Mouse (Mus musculus) olfactory bulb, adult 2 months (tissue): ENCODE data around the gene Gm9837. TPM values are rescaled to one million over a fixed set of nuclear protein-coding genes. Genes with fewer than 3 reads are reported as not detected.

ENCODE experiments used
- H3K27ac ChIP-seq: fragments of 200-500 bp; 2 replicates; pipeline ENCODE4 v1.5.1; 2012; ENCODE audit warnings: low read depth, low read length; ENCODE audit not compliant: insufficient read depth
- H3K4me1 ChIP-seq: fragments of 200-500 bp; 2 replicates; pipeline ENCODE4 v1.6.1; 2012; ENCODE audit warnings: low read length; ENCODE audit not compliant: control insufficient read depth, insufficient read depth
- H3K4me3 ChIP-seq: fragments of 200-500 bp; 2 replicates; pipeline ENCODE4 v1.5.1; 2012; ENCODE audit warnings: mild to moderate bottlenecking, low read depth, low read length, moderate library complexity; ENCODE audit not compliant: insufficient read depth
- CTCF ChIP-seq: fragments of 200-500 bp; IDR thresholded peaks from 2 replicates; pipeline ENCODE4 v1.5.1; 2012; ENCODE audit warnings: low read depth, mild to moderate bottlenecking, low read length, moderate library complexity; ENCODE audit not compliant: insufficient read depth
- POLR2A ChIP-seq: fragments of 200-500 bp; IDR thresholded peaks from 2 replicates; pipeline ENCODE4 v1.6.1; 2012; ENCODE audit warnings: mild to moderate bottlenecking, low read depth, low read length, moderate library complexity; ENCODE audit not compliant: insufficient read depth
- WGBS: fragments of 180-500 bp; shearing (Covaris S2); methylation state at CpG from one replicate; pipeline ENCODE4 v1.1.7; 2018; 5-methylcytosine and 5-hydroxymethylcytosine counted together
- polyA plus RNA-seq: library from polyadenylated mRNA; stranded (reverse); fragments of >200 nt; gene quantifications from 2 replicates; pipeline ENCODE4 v1.2.4, GENCODE M21; 2012; ENCODE audit warnings: low replicate concordance; ENCODE audit not compliant: missing spikeins, insufficient read depth, insufficient read length

Gm9837 gene
- polyA plus RNA-seq, 1 experiment: not detected

DNA sequence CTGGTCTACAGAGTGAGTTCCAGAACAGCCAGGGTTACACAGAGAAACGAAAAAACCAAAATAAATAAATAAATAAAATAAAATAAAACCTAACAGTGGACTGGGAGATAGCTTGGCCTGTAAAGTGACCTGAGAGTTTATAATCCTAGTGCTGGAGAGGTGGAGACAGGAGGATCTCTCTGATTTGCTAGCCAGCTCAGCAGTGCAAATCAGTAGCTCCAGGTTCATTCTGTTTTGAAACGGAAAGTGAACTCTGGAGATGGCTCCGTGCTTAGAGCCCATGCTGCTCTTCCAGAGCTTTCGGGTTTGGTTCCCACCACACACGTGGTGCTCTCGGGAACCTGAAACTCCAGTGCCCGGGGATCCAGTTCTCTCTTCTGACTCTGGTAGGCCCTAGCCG lies 22.3 kb downstream of the Gm9837 start:
- TF ChIP-seq POLR2A (no peak), CTCF (no peak)
- Histone ChIP-seq H3K27ac (no peak overlapping the region), H3K4me3 (no peak overlapping the region), H3K4me1 (no peaks in the 10 kb centered on the region; the same call in 1 of the 2 replicates)
- WGBS: 91% methylated on average over 8 of the region's 8 CpGs

DNA sequence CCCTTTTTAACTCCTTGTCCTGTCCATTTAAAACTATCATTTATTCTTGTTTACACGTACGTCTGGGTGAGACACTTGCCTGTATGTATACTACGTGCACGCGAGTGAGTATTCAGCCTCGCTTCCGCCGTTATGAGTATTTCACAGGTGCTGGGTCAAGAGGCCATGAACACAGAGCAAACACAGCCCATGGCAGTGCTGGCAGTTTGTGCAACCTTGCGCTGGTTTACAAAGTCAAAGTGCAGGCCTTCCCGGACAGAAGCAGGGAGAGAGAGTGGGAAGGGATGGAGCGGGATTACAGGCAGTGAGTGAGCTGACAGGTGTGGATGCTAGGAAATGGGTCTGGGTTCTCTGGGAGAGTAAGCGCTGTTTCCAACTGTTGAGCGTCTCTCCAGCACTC lies 24.1 kb downstream of the Gm9837 start:
- Histone ChIP-seq H3K4me3 (no peak overlapping the region), H3K4me1 (no peaks in the 10 kb centered on the region; the same call in 1 of the 2 replicates), H3K27ac (no peak overlapping the region)
- no peak for TF ChIP-seq CTCF
- no peak for TF ChIP-seq POLR2A
- WGBS: 95% methylated on average over 13 of the region's 13 CpGs

DNA sequence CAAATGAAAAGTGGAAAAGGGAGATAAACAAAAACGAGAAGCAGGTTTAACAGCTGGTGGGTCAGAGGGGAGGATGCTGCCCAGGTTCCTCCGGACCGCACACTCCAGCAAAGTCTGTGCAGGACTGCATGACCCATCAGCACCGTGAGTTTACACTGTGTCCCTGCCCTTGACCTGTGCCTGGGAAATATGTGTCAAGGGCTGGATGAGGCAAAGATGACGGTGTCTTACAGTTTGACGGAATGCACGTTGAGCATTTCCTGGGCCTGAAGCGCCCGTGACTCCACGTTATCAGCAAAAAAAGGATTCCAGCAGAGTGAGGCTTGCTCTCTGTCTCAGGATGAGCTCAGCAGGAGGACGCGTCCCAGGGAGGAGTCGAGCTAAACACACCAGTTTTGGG lies 24.7 kb downstream of the Gm9837 start:
- TF ChIP-seq CTCF: no peak
- no peak for TF ChIP-seq POLR2A
- Histone ChIP-seq H3K4me3 (no peak overlapping the region), H3K27ac (no peak overlapping the region), H3K4me1 (no peaks in the 10 kb centered on the region; the same call in 1 of the 2 replicates)
- WGBS: 85% methylated on average over 13 of the region's 13 CpGs

GRCm38 (mm10) chr11:53443861-53444260 lies 26.4 kb downstream of the Gm9837 start:
- 24% methylated on average over 6 of the region's 6 CpGs for WGBS
- H3K4me3 ChIP-seq: no peak overlapping the region
- TF ChIP-seq CTCF (no peak), POLR2A (no peak)

GRCm38 (mm10) chr11:53441921-53442320 lies 28.4 kb downstream of the Gm9837 start:
- TF ChIP-seq CTCF: no peak
- no peak for TF ChIP-seq POLR2A
- Histone ChIP-seq H3K4me1 (no peaks in the 10 kb centered on the region), H3K27ac (no peak overlapping the region), H3K4me3 (no peak overlapping the region)
- 62% methylated on average over 12 of the region's 12 CpGs for WGBS

More at GRCm38 (mm10) chr11:53443861-53444260, 26.4 kb downstream of the Gm9837 start:
- H3K27ac ChIP-seq: no peak overlapping the region
- H3K4me1 ChIP-seq: no peaks in the 10 kb centered on the region

- 89% methylated on average over 6 of the region's 6 CpGs for WGBS
- no peak for TF ChIP-seq POLR2A
- TF ChIP-seq CTCF: no peak
- H3K4me1 ChIP-seq: no peaks in the 10 kb centered on the region
- H3K27ac ChIP-seq: no peak overlapping the region
- no peak overlapping the region for H3K4me3 ChIP-seq
These were observed 33.9 kb downstream of the Gm9837 start for GRCm38 (mm10) chr11:53436338-53436737.

DNA sequence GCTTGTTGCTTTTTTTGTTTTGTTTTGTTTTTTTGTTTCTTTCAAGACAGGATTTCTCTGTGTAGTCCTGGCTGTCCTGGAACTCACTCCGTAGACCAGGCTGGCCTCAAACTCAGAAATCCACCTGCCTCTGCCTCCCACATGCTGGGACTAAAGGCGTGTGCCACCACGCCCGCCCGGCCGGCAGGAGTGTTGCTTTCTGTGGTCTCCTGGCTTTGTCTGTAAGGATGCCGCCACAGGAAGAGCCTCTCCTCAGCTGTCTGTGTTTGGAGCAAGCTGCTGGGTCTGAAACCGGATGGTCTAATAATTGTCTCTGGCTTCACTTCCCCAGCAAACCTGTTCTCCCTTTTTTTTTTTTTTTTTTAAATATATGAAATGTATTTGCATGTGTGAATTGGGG lies 34.8 kb downstream of the Gm9837 start:
- Histone ChIP-seq H3K27ac (no peak overlapping the region), H3K4me1 (no peaks in the 10 kb centered on the region), H3K4me3 (no peak overlapping the region)
- WGBS: 87% methylated on average over 8 of the region's 8 CpGs
- no peak for TF ChIP-seq CTCF
- TF ChIP-seq POLR2A: no peak

GRCm38 (mm10) chr11:53433057-53433456 lies 37.2 kb downstream of the Gm9837 start:
- peaks cover 2% of the 10 kb centered on the region; the same call in 1 of the 2 replicates for H3K4me1 ChIP-seq
- TF ChIP-seq POLR2A (no peak), CTCF (no peak)
- no peak overlapping the region for H3K27ac ChIP-seq
- WGBS: 66% methylated on average over 6 of the region's 6 CpGs
- no peak overlapping the region for H3K4me3 ChIP-seq

DNA sequence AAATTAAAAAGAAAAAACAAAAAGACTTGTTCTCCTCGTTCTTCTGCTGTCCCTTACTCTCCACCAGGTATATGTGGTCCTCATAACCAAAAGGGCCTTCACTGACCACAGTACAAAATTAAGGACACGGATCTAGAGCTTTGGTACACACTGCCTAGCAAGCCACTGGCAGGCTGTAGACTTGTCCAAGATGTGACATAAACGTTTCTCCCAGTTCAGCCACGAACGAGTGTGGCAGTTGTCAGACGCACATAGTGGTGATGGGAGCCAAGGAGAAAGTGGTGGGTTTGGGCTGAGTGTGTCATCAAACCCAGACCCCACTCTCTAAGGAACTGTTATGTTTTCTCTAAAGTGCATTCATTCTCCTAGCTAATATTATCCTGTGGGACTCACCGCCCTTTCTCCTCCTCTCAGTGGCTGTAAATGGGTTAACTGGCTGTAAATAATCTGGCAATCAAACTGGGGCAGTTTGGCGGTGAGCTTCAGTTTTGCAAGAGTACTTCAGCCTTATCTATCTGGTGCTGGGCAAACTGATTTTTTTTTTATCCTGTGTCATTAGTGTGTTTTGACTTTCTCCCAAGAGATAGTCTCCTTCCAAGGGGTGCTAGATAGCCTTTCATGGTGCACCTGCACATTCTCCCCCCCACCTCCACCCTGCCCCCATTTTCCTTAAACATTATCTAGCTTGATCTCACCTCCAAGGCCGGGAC lies 38.8 kb downstream of the Gm9837 start:
- WGBS: 10% methylated on average over 9 of the region's 9 CpGs
- H3K27ac ChIP-seq: peak overlapping the region; percentile 70
- TF ChIP-seq CTCF: no peak
- TF ChIP-seq POLR2A: no peak
- peaks cover 2% of the 10 kb centered on the region; the same call in 1 of the 2 replicates for H3K4me1 ChIP-seq
- peak overlapping the region; percentile 86 for H3K4me3 ChIP-seq
